ENCODE assay signal across 7 mouse cellular contexts in the genomic region with DNA sequence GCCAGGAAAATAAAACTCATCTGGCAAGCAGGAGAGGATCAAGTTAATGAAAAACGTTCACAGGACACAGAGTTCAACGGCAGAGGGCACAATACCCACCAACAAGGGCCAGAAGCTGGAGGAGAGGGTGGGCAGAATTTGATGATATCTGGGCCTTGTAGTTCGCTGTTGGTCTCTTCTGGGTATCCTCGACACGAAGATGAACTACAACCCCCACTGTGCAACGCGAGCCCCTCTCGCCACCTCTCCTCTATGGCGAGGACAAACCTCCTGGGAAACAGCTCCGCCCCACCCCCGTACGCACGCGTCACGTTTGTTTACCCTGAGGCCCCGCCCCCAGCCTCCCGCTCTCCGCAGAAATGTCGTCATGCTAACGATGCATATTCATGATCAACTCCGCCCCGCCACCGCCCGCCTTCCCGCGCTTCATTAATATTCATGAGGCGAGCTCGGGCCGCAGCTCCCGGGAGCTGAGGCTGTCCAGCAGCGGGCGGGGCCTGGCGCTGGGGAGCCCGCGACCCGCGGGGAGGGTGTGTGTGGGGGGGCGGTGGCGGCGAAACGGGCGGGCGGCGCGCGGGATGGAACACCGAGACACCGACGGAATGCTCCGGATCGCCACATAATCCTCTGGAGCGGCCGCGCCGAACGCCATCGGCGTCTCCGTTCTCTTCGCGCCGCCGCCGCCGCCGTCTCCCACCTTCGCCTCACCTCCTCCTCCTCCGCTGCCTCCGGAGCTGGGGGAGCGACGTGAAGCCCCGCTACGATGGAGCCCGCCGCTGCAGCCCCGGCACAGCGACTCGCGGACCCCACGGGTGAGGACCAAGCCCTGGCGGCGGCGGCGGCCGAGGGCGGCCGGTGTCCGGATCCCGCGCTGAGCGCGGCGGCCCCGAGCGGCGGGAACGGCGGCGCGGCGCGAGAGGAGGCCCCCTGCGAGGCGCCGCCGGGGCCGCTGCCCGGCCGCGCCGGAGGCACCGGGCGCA. TPM values are rescaled to one million over a fixed set of nuclear protein-coding genes. Genes with fewer than 3 reads are reported as not detected.
DNase-seq lines count a peak whose midpoint lies in the region; ATAC-seq lines count a peak whose summit lies in the region.

A gene (plus strand): TSS at position 512 of the 980 bp plus-strand sequence.

- no peaks in the 10 kb centered on the region for H3K36me3 ChIP-seq in embryonic facial prominence, embryonic 12.5 days
- H3K36me3 ChIP-seq in limb, embryonic 11.5 days (ENCODE audit: control insufficient read depth, insufficient read depth, low read length) = no peaks in the 10 kb centered on the region
- H3K36me3 ChIP-seq in midbrain, embryonic 14.5 days (ENCODE audit: control insufficient read depth, insufficient read depth, low read length) = no peaks in the 10 kb centered on the region

- peaks cover 7% of the 10 kb centered on the region for H3K4me1 ChIP-seq in embryonic facial prominence, embryonic 12.5 days
- 0 out of 2 replicates have a peak, but pooled peaks cover 5% of the 10 kb centered on the region for H3K4me1 ChIP-seq in limb, embryonic 11.5 days (ENCODE audit: control insufficient read depth, insufficient read depth, low read length)
- H3K4me1 ChIP-seq in midbrain, embryonic 14.5 days (ENCODE audit: control insufficient read depth, insufficient read depth, low read length) = peaks cover 24% of the 10 kb centered on the region

- peak; percentile 100 for ATAC-seq in embryonic facial prominence, embryonic 12.5 days (ENCODE audit: insufficient number of reproducible peaks, insufficient read depth, low FRiP score, low TSS enrichment)
- ATAC-seq in limb, embryonic 11.5 days (ENCODE audit: insufficient number of reproducible peaks, low FRiP score, low TSS enrichment, low read depth) = peak; percentile 99
- ATAC-seq in midbrain, embryonic 14.5 days (ENCODE audit: low FRiP score, low TSS enrichment) = peak; percentile 98

- H3K27ac ChIP-seq in embryonic facial prominence, embryonic 12.5 days = peak within 1 kb of the TSS; percentile 90
- H3K27ac ChIP-seq in limb, embryonic 11.5 days (replicated peaks; ENCODE audit: low read depth, low read length) = peak within 1 kb of the TSS; percentile 56; the same call in 1 of the 2 replicates
- peak within 1 kb of the TSS; percentile 96 for H3K27ac ChIP-seq in midbrain, embryonic 14.5 days (replicated peaks; ENCODE audit: low read depth, low read length)

- H3K9me3 ChIP-seq in embryonic facial prominence, embryonic 12.5 days = no peaks in the 10 kb centered on the region
- no peaks in the 10 kb centered on the region for H3K9me3 ChIP-seq in limb, embryonic 11.5 days (ENCODE audit: control insufficient read depth, low read length)
- H3K9me3 ChIP-seq in midbrain, embryonic 14.5 days (ENCODE audit: control insufficient read depth, low read length) = no peaks in the 10 kb centered on the region

- H3K4me3 ChIP-seq in embryonic facial prominence, embryonic 12.5 days = peak within 1 kb of the TSS; percentile 65
- H3K4me3 ChIP-seq in limb, embryonic 11.5 days (ENCODE audit: low read depth, low read length) = peak within 1 kb of the TSS; percentile 71
- peak within 1 kb of the TSS; percentile 93 for H3K4me3 ChIP-seq in midbrain, embryonic 14.5 days (replicated peaks; ENCODE audit: low read depth, low read length)

- peak within 1 kb of the TSS; percentile 78 for H3K9ac ChIP-seq in embryonic facial prominence, embryonic 12.5 days
- peak within 1 kb of the TSS; percentile 81 for H3K9ac ChIP-seq in limb, embryonic 11.5 days (ENCODE audit: low read length)
- peak within 1 kb of the TSS; percentile 92 for H3K9ac ChIP-seq in midbrain, embryonic 14.5 days (replicated peaks; ENCODE audit: low read length)

- WGBS in embryonic facial prominence, embryonic 12.5 days = under 1% methylated on average over 93 of the region's 113 CpGs
- WGBS in limb, embryonic 11.5 days = under 1% methylated on average over 74 of the region's 113 CpGs
- WGBS in midbrain, embryonic 14.5 days = under 1% methylated on average over 105 of the region's 113 CpGs

- no peaks in the 10 kb centered on the region for H3K27me3 ChIP-seq in embryonic facial prominence, embryonic 12.5 days
- no peaks in the 10 kb centered on the region; the same call in 1 of the 2 replicates for H3K27me3 ChIP-seq in limb, embryonic 11.5 days (ENCODE audit: control insufficient read depth, insufficient read depth, low read length)
- no peaks in the 10 kb centered on the region for H3K27me3 ChIP-seq in midbrain, embryonic 14.5 days (ENCODE audit: control insufficient read depth, insufficient read depth, low read length)

- H3K4me2 ChIP-seq in embryonic facial prominence, embryonic 12.5 days (replicated peaks) = peak within 1 kb of the TSS; percentile 76
- peak within 1 kb of the TSS; percentile 91 for H3K4me2 ChIP-seq in limb, embryonic 11.5 days (ENCODE audit: low read depth, severe bottlenecking)
- peak within 1 kb of the TSS; percentile 64 for H3K4me2 ChIP-seq in midbrain, embryonic 14.5 days (ENCODE audit: low read length)

- peak; percentile 100 for DNase-seq in adrenal gland, postnatal 25 days
- peak; percentile 100 for DNase-seq in heart, adult 11 months
- DNase-seq in kidney, adult 18-20 months = peak; percentile 100
- peak; percentile 100 for DNase-seq in limb, embryonic 11.5 days (ENCODE audit: low spot score)
- peak; percentile 100 for DNase-seq in midbrain, embryonic 14.5 days
- peak; percentile 99 to 100 for DNase-seq in spleen, adult 18-20 months

RNA-seq across cellular contexts. Expression of the gene that starts here (rescaled TPM):
- 18.6 and 19.7 TPM in 2 replicates for total RNA-seq in adrenal gland, postnatal 25 days (2021)
- 5.0 and 5.1 TPM in 2 replicates for polyA plus RNA-seq in embryonic facial prominence, embryonic 12.5 days (2016; fragmentation: Nextera tagmentation; extraction: Ambion mirVana)
- 3.2 and 3.3 TPM in 2 replicates for polyA plus RNA-seq in limb, embryonic 11.5 days (2014; fragmentation: Nextera tagmentation; extraction: Ambion mirVana)
- polyA plus RNA-seq in midbrain, embryonic 14.5 days (2014; fragmentation: Nextera tagmentation; extraction: Ambion mirVana) = 9.9 and 10.7 TPM in 2 replicates

Comparison
In these comparisons a context has a peak if more than half of its experiments do, and no peak if none do; other contexts are left out.
1. Peak in every context shown above with its lines: DNase-seq, ATAC-seq, H3K4me3 ChIP-seq and H3K27ac ChIP-seq.